Mouse (Mus musculus) liver, postnatal 0 days (tissue): ENCODE measurements around the gene Ghrl.

Source experiments
- CTCF ChIP-seq: sonication (generic); IDR thresholded peaks from 2 replicates; pipeline ENCODE4 v1.5.1; 2016; ENCODE audit warnings: antibody characterized with exemption, low read depth
- EP300 ChIP-seq: IDR thresholded peaks from 2 replicates; pipeline ENCODE4 v1.6.1; 2016; ENCODE audit warnings: antibody characterized with exemption, low read depth, mild to moderate bottlenecking

DNA sequence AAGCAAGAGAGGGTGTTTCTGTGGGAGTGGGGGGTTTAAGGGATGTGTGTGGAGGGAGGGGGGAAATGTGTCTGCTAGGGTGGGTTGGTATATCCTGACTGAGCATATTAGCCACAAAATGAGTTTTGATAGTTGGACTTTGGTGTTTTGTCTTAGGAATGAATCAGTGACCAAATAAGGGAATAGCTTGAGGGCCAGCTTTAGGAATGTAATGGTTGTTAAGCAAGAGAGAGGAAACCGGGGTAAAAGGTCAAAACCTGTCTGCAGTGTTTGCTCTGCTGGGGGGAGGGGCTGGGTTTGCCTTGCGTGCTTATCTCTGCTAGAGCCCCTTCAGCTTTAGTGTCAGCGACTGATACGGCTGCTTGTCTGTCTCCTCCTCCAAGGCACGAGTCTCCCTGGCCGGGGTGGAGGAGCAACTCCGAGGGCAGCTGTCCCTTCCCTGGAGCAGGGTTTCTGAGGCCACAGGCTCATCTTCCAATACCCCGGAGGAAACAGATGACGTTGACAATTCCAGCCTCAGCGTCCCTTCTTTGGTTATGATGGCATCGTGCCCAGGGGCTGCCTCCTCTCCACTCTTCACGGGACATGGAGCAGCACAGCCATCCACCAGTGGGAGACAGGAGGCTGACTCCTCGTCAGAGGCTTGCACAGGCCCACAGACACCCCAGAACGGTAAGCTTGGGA lies 29.1 kb downstream of the Ghrl start:
- TF ChIP-seq EP300 (peak; percentile 92), CTCF (no peak)
